Mouse (Mus musculus): ENCODE data around the gene Mfsd13b. TPM values are rescaled to one million over a fixed set of nuclear protein-coding genes. Genes with fewer than 3 reads are reported as not detected.

Gene Mfsd13b
- polyA plus RNA-seq, 1 experiment = not detected

- Histone ChIP-seq H3K27ac (ENCODE audit: insufficient read depth, low read length) (no peak overlapping the region), H3K9ac (ENCODE audit: low read depth, poor library complexity, severe bottlenecking) (no peak overlapping the region), H3K9me3 (replicated peaks; ENCODE audit: control insufficient read depth, insufficient read depth, low read length, poor library complexity, severe bottlenecking) (no peaks in the 10 kb centered on the region), H3K36me3 (ENCODE audit: control insufficient read depth, insufficient read depth, low read length, poor library complexity, severe bottlenecking) (no peaks in the 10 kb centered on the region), H3K27me3 (ENCODE audit: control insufficient read depth, insufficient read depth, low read length, poor library complexity, severe bottlenecking) (no peaks in the 10 kb centered on the region), H3K4me1 (ENCODE audit: control insufficient read depth, insufficient read depth, low read length) (no peaks in the 10 kb centered on the region), H3K4me3 (ENCODE audit: low read depth, low read length) (no peak overlapping the region)
- TF ChIP-seq CTCF (IDR thresholded peaks at IDR 0.05; ENCODE audit: low read depth, low read length) (no peak), EP300 (IDR thresholded peaks at IDR 0.05; ENCODE audit: insufficient read depth, low read depth, low read length) (no peak), POLR2A (IDR thresholded peaks at IDR 0.05; ENCODE audit: insufficient read depth, low read length) (no peak)
These were observed 29.7 kb downstream of the Mfsd13b start for GRCm38 (mm10) chr7:121011794-121012689.

GRCm38 (mm10) chr7:121014486-121014885, 32.2 kb downstream of the Mfsd13b start:
- no peaks in the 10 kb centered on the region for H3K27me3 ChIP-seq (ENCODE audit: control insufficient read depth, insufficient read depth, low read length, poor library complexity, severe bottlenecking)
- no peaks in the 10 kb centered on the region for H3K36me3 ChIP-seq (ENCODE audit: control insufficient read depth, insufficient read depth, low read length, poor library complexity, severe bottlenecking)
- H3K9ac ChIP-seq (ENCODE audit: low read depth, poor library complexity, severe bottlenecking) = no peak overlapping the region
- H3K9me3 ChIP-seq (replicated peaks; ENCODE audit: control insufficient read depth, insufficient read depth, low read length, poor library complexity, severe bottlenecking) = no peaks in the 10 kb centered on the region
- no peak overlapping the region for H3K4me3 ChIP-seq (ENCODE audit: low read depth, low read length)
- H3K4me1 ChIP-seq (ENCODE audit: control insufficient read depth, insufficient read depth, low read length) = no peaks in the 10 kb centered on the region
- TF ChIP-seq POLR2A (IDR thresholded peaks at IDR 0.05; ENCODE audit: insufficient read depth, low read length) (no peak), EP300 (IDR thresholded peaks at IDR 0.05; ENCODE audit: insufficient read depth, low read depth, low read length) (no peak), CTCF (IDR thresholded peaks at IDR 0.05; ENCODE audit: low read depth, low read length) (no peak)
- H3K27ac ChIP-seq (ENCODE audit: insufficient read depth, low read length) = no peak overlapping the region

GRCm38 (mm10) chr7:121018778-121019177, 36.5 kb downstream of the Mfsd13b start:
- no peaks in the 10 kb centered on the region for H3K36me3 ChIP-seq (ENCODE audit: control insufficient read depth, insufficient read depth, low read length, poor library complexity, severe bottlenecking)
- no peak for TF ChIP-seq EP300 (IDR thresholded peaks at IDR 0.05; ENCODE audit: insufficient read depth, low read depth, low read length)
- TF ChIP-seq POLR2A (IDR thresholded peaks at IDR 0.05; ENCODE audit: insufficient read depth, low read length) = no peak
- no peak for TF ChIP-seq CTCF (IDR thresholded peaks at IDR 0.05; ENCODE audit: low read depth, low read length)
- H3K4me3 ChIP-seq (ENCODE audit: low read depth, low read length) = no peak overlapping the region
- H3K4me1 ChIP-seq (ENCODE audit: control insufficient read depth, insufficient read depth, low read length) = no peaks in the 10 kb centered on the region
- H3K27ac ChIP-seq (ENCODE audit: insufficient read depth, low read length) = no peak overlapping the region
- H3K9me3 ChIP-seq (replicated peaks; ENCODE audit: control insufficient read depth, insufficient read depth, low read length, poor library complexity, severe bottlenecking) = no peaks in the 10 kb centered on the region
- no peaks in the 10 kb centered on the region for H3K27me3 ChIP-seq (ENCODE audit: control insufficient read depth, insufficient read depth, low read length, poor library complexity, severe bottlenecking)
- no peak overlapping the region for H3K9ac ChIP-seq (ENCODE audit: low read depth, poor library complexity, severe bottlenecking)

- Histone ChIP-seq H3K27me3 (ENCODE audit: control insufficient read depth, insufficient read depth, low read length, poor library complexity, severe bottlenecking) (no peaks in the 10 kb centered on the region), H3K9me3 (replicated peaks; ENCODE audit: control insufficient read depth, insufficient read depth, low read length, poor library complexity, severe bottlenecking) (no peaks in the 10 kb centered on the region), H3K27ac (ENCODE audit: insufficient read depth, low read length) (no peak overlapping the region), H3K4me3 (ENCODE audit: low read depth, low read length) (no peak overlapping the region), H3K4me1 (ENCODE audit: control insufficient read depth, insufficient read depth, low read length) (no peaks in the 10 kb centered on the region), H3K9ac (ENCODE audit: low read depth, poor library complexity, severe bottlenecking) (no peak overlapping the region), H3K36me3 (ENCODE audit: control insufficient read depth, insufficient read depth, low read length, poor library complexity, severe bottlenecking) (no peaks in the 10 kb centered on the region)
- no peak for TF ChIP-seq POLR2A (IDR thresholded peaks at IDR 0.05; ENCODE audit: insufficient read depth, low read length)
- TF ChIP-seq EP300 (IDR thresholded peaks at IDR 0.05; ENCODE audit: insufficient read depth, low read depth, low read length) = no peak
- peak; percentile 50 for TF ChIP-seq CTCF (IDR thresholded peaks at IDR 0.05; ENCODE audit: low read depth, low read length)
These were observed 38.0 kb downstream of the Mfsd13b start for GRCm38 (mm10) chr7:121020277-121020676.

GRCm38 (mm10) chr7:121025221-121026008, 43.1 kb downstream of the Mfsd13b start:
- Histone ChIP-seq H3K27ac (ENCODE audit: insufficient read depth, low read length) (no peak overlapping the region), H3K4me1 (ENCODE audit: control insufficient read depth, insufficient read depth, low read length) (no peaks in the 10 kb centered on the region), H3K9me3 (replicated peaks; ENCODE audit: control insufficient read depth, insufficient read depth, low read length, poor library complexity, severe bottlenecking) (no peaks in the 10 kb centered on the region), H3K9ac (ENCODE audit: low read depth, poor library complexity, severe bottlenecking) (no peak overlapping the region), H3K4me3 (ENCODE audit: low read depth, low read length) (no peak overlapping the region), H3K27me3 (ENCODE audit: control insufficient read depth, insufficient read depth, low read length, poor library complexity, severe bottlenecking) (no peaks in the 10 kb centered on the region; the same call in 1 of the 2 replicates), H3K36me3 (ENCODE audit: control insufficient read depth, insufficient read depth, low read length, poor library complexity, severe bottlenecking) (no peaks in the 10 kb centered on the region)
- TF ChIP-seq CTCF (IDR thresholded peaks at IDR 0.05; ENCODE audit: low read depth, low read length) (no peak), POLR2A (IDR thresholded peaks at IDR 0.05; ENCODE audit: insufficient read depth, low read length) (no peak), EP300 (IDR thresholded peaks at IDR 0.05; ENCODE audit: insufficient read depth, low read depth, low read length) (no peak)
